Mouse (Mus musculus) heart, embryonic 14.5 days (tissue): ENCODE results near the gene Uggt1. TPM values are rescaled to one million over a fixed set of nuclear protein-coding genes. Genes with fewer than 3 reads are reported as not detected.

Source experiments
- ATAC-seq: fragments of 200-750 bp; cut with Nextera tagmentation; 2 replicates; pipeline ENCODE4 v1.8.0; 2017; ENCODE audit warnings: low read depth, moderate TSS enrichment; ENCODE audit not compliant: insufficient number of reproducible peaks, insufficient read depth, low FRiP score
- H3K27ac ChIP-seq, 2 experiments: fragments of 200-500 bp in 1 of 2; fragments of 300-500 bp in 1 of 2; sonication (generic) in 1 of 2; replicated peaks in 1 of 2; 2 replicates each; pipeline ENCODE4 v1.5.1; 2012 to 2014; ENCODE audit warnings: low read depth in 2 of 2, low read length in 2 of 2, control low read depth in 1 of 2, mild to moderate bottlenecking in 1 of 2, mixed read lengths in 1 of 2; ENCODE audit not compliant: control insufficient read depth in 1 of 2, insufficient read depth in 1 of 2
- H3K27me3 ChIP-seq: fragments of 300-500 bp; sonication (generic); 2 replicates; pipeline ENCODE4 v1.6.1; 2014; ENCODE audit warnings: mild to moderate bottlenecking, low read length, control low read depth; ENCODE audit not compliant: control insufficient read depth, insufficient read depth
- H3K36me3 ChIP-seq: fragments of 300-500 bp; sonication (generic); 2 replicates; pipeline ENCODE4 v1.6.1; 2014; ENCODE audit warnings: mild to moderate bottlenecking, control low read depth, low read length, mixed read lengths; ENCODE audit not compliant: control insufficient read depth, insufficient read depth
- H3K4me1 ChIP-seq, 2 experiments: fragments of 200-500 bp in 1 of 2; fragments of 300-500 bp in 1 of 2; sonication (generic) in 1 of 2; 2 replicates each; pipeline ENCODE4 v1.6.1; 2012 to 2014; ENCODE audit warnings: low read length in 2 of 2, control low read depth in 1 of 2, mixed read lengths in 1 of 2; ENCODE audit not compliant: control insufficient read depth in 2 of 2, insufficient read depth in 2 of 2
- H3K4me2 ChIP-seq: fragments of 300-500 bp; sonication (generic); 2 replicates; pipeline ENCODE4 v1.6.1; 2014; ENCODE audit warnings: mild to moderate bottlenecking, low read length
- H3K4me3 ChIP-seq, 2 experiments: fragments of 200-500 bp in 1 of 2; fragments of 300-500 bp in 1 of 2; sonication (generic) in 1 of 2; 2 replicates each; pipeline ENCODE4 v1.5.1; 2012 to 2014; ENCODE audit warnings: low read length in 2 of 2, mild to moderate bottlenecking in 2 of 2, control low read depth in 1 of 2, low read depth in 1 of 2, moderate library complexity in 1 of 2; ENCODE audit not compliant: control insufficient read depth in 1 of 2, insufficient read depth in 1 of 2
- H3K9ac ChIP-seq: fragments of 300-500 bp; sonication (generic); 2 replicates; pipeline ENCODE4 v1.6.1; 2014; ENCODE audit warnings: mild to moderate bottlenecking, low read length
- H3K9me3 ChIP-seq: fragments of 300-500 bp; sonication (generic); 2 replicates; pipeline ENCODE4 v1.6.1; 2016; ENCODE audit warnings: low read length, control low read depth; ENCODE audit not compliant: control insufficient read depth
- WGBS: fragments of 180-500 bp; shearing (Covaris S2); extraction: QIAGEN DNeasy Blood & Tissue Kit; methylation state at CpG from one replicate; pipeline ENCODE4 v1.1.7; 2014; 5-methylcytosine and 5-hydroxymethylcytosine counted together
- polyA plus RNA-seq: library from polyadenylated mRNA; unstranded; fragments of >200 nt; fragmentation: Nextera tagmentation; extraction: Ambion mirVana; gene quantifications from 2 replicates; pipeline ENCODE4 v1.2.1, GENCODE M21; 2014

Gene Uggt1
- polyA plus RNA-seq, 1 experiment from 2014 or later = 50.5 TPM

- no peak overlapping the region for H3K27ac ChIP-seq
- no peak overlapping the region for H3K4me2 ChIP-seq
- peaks cover 0 to 3% of the 10 kb centered on the region in 2 experiments; a peak in 3 of 4 replicates for H3K4me1 ChIP-seq
- no peak overlapping the region for H3K9ac ChIP-seq
- ATAC-seq = no peak
- H3K4me3 ChIP-seq = no peak overlapping the region
- no peaks in the 10 kb centered on the region for H3K9me3 ChIP-seq
- WGBS = 92% methylated on average over 3 of the region's 3 CpGs
- H3K27me3 ChIP-seq = no peaks in the 10 kb centered on the region
- H3K36me3 ChIP-seq = no peaks in the 10 kb centered on the region
These were observed 129.7 kb downstream of the Uggt1 start for GRCm38 (mm10) chr1:36114844-36115243.

- Histone ChIP-seq H3K9me3 (no peaks in the 10 kb centered on the region), H3K4me3 (no peak overlapping the region), H3K9ac (no peak overlapping the region), H3K4me1 (peaks cover 0 to 3% of the 10 kb centered on the region in 2 experiments; a peak in 3 of 4 replicates), H3K36me3 (no peaks in the 10 kb centered on the region), H3K27me3 (no peaks in the 10 kb centered on the region), H3K4me2 (no peak overlapping the region), H3K27ac (no peak overlapping the region)
- no peak for ATAC-seq
- WGBS = 80% methylated on average over 8 of the region's 8 CpGs
These were observed 130.8 kb downstream of the Uggt1 start for GRCm38 (mm10) chr1:36113670-36114069.

DNA sequence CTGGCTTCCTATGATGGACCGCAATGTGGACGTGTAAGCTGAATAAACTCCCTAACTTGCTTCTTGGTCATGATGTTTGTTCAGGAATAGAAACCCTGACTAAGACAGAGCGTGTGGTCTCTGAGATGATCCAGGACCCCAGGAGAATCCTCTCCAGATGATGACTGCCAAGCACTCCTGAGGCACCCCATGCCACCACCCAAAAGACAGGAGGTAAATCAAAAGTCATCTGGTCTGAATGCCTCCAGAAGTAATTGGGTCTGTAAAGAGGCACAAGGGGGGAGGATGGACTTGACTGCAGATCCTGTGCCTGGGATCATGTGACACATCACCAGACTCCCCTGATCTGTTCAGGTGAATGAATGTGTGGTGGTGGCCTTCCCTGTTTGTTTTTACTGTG is 131.9 kb downstream of the Uggt1 start:
- Histone ChIP-seq H3K9me3 (no peaks in the 10 kb centered on the region), H3K36me3 (no peaks in the 10 kb centered on the region), H3K9ac (no peak overlapping the region), H3K4me2 (no peak overlapping the region), H3K27me3 (no peaks in the 10 kb centered on the region), H3K4me1 (peaks cover 0 to 3% of the 10 kb centered on the region in 2 experiments; a peak in 3 of 4 replicates), H3K4me3 (no peak overlapping the region), H3K27ac (no peak overlapping the region)
- no peak for ATAC-seq
- WGBS = 85% methylated on average over 3 of the region's 3 CpGs

GRCm38 (mm10) chr1:36109987-36110386 is 134.5 kb downstream of the Uggt1 start:
- Histone ChIP-seq H3K4me1 (no peaks in the 10 kb centered on the region), H3K9ac (no peak overlapping the region), H3K36me3 (peaks cover 18% of the 10 kb centered on the region), H3K4me3 (no peak overlapping the region), H3K27me3 (no peaks in the 10 kb centered on the region), H3K27ac (no peak overlapping the region), H3K9me3 (no peaks in the 10 kb centered on the region), H3K4me2 (no peak overlapping the region)
- 76% methylated on average over 4 of the region's 4 CpGs for WGBS
- ATAC-seq = no peak

GRCm38 (mm10) chr1:36105917-36106706 is 138.4 kb downstream of the Uggt1 start:
- WGBS = 89% methylated on average over 11 of the region's 11 CpGs
- no peaks in the 10 kb centered on the region for H3K9me3 ChIP-seq
- H3K36me3 ChIP-seq = peaks cover 47% of the 10 kb centered on the region
- H3K27me3 ChIP-seq = no peaks in the 10 kb centered on the region
- no peak overlapping the region for H3K27ac ChIP-seq
- no peak overlapping the region for H3K9ac ChIP-seq
- no peak overlapping the region for H3K4me3 ChIP-seq
- no peak for ATAC-seq
- no peaks in the 10 kb centered on the region for H3K4me1 ChIP-seq
- H3K4me2 ChIP-seq = no peak overlapping the region

DNA sequence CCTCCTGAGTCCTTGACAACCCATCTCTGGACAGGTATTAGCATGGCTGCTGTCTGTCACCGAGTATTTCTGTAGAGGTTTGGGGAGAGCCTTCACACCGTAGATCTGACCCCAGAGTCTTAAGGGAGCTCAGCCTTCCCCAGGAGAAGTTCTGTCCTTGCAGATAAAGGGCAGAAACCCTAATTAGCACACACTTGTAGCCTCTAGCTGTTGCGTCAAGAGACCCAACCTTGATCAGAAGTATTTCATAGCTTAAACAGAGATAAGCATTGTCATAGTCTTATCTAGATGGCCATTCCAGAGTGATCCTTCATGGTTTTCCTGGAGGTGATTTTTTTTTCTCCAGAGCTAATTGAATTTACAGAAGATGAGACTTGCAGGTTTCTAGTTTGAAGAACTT is 144.1 kb downstream of the Uggt1 start:
- peaks cover 35% of the 10 kb centered on the region for H3K36me3 ChIP-seq
- H3K4me2 ChIP-seq = no peak overlapping the region
- 72% methylated on average over 3 of the region's 3 CpGs for WGBS
- no peak for ATAC-seq
- H3K9ac ChIP-seq = no peak overlapping the region
- no peaks in the 10 kb centered on the region for H3K27me3 ChIP-seq
- no peaks in the 10 kb centered on the region for H3K9me3 ChIP-seq
- H3K4me3 ChIP-seq = no peak overlapping the region
- no peak overlapping the region for H3K27ac ChIP-seq
- peaks cover 17 to 28% of the 10 kb centered on the region in 2 experiments for H3K4me1 ChIP-seq

DNA sequence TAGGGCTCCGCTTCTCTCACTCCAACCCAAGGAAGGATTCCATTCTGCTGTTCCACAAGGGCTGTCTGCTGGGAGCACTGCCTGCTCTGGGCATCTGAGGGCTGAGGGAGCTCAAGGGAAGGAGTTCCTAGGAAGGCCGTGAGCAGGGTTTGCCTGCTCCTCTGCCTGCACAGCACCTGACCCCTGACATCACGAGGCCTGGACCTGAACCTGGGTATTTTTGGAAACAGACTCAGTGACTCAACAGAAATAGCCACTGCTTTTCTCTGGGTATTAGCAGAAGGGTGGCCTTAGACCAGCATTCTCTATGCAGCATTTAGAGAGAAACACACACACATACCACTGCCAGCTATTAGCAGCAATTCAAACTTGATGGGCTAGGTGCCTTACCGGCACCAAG is 146.1 kb downstream of the Uggt1 start:
- peaks cover 30% of the 10 kb centered on the region for H3K36me3 ChIP-seq
- no peak for ATAC-seq
- 40% methylated on average over 4 of the region's 4 CpGs for WGBS

More for the DNA sequence above, 146.1 kb downstream of the Uggt1 start:
- Histone ChIP-seq H3K4me1 (peaks cover 22 to 35% of the 10 kb centered on the region in 2 experiments), H3K27ac (peak overlapping the region; percentile 28 to 49), H3K27me3 (no peaks in the 10 kb centered on the region), H3K9ac (0 out of 2 replicates have a peak overlapping the region, but pooled peaks have one; percentile 5), H3K4me2 (0 out of 2 replicates have a peak overlapping the region, but pooled peaks have one; percentile 4), H3K4me3 (no peak overlapping the region), H3K9me3 (no peaks in the 10 kb centered on the region)
